Mouse (Mus musculus) natural killer cell, adult 2 months (primary cell): ENCODE results near the gene Usp34.
"Not testable (repeated sequence)": the region's sequence is repeated elsewhere in the genome, so short reads cannot be mapped to it uniquely, and the experiment has no call there.

Source experiments
- DNase-seq, 2 experiments: peaks; one replicate each; pipeline ENCODE4 v3.0.0; 2022; ENCODE audit warnings: low spot score in 2 of 2

Usp34 gene

GRCm38 (mm10) chr11:23497718-23498509 lies 191.2 kb downstream of the Usp34 start, which contains the start of gene Ahsa2:
Gene Ahsa2 (minus strand): TSS chr11:23498030.
- DNase-seq: peak; percentile 96 to 97

DNA sequence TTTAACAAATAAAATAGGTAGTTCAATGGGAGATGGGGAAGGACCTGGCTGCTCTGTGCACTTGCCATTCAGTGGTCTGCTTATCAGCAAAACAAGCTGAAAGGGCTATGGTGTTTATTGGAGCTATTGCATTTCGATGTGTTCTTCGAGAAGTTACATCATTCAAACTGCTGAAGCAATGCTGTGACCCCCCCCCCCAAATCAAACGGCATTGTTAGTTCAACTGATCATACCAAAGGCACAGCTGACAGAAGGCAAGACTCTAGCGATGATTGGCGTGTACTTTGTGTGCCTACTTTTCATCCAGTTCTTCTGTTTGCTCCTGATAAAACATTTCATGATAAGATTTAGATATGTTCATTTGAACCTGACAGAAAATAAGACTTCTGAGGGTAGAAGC lies 191.9 kb downstream of the Usp34 start:
- DNase-seq: no peak

DNA sequence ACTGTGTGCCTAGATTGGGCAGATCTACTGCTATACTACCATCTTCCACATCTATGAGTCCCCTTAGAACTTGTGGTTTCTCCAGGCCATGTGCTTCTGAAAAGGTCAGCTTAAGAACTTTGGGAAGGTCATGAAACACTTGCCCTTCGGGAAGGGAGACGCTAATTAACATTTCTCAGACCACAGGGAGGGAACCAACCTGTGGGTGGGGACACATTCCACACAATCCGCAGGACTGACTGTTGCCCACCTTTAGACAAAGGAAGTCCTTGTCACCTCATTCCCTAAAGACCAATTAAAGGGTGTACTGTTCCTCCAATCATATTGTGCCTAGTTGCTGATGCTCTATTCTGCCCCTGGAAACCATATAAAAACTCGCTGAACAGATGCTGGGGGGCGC lies 198.1 kb downstream of the Usp34 start:
- DNase-seq: not testable (repeated sequence)

- not testable (repeated sequence) for DNase-seq
These were observed 208.1 kb downstream of the Usp34 start for GRCm38 (mm10) chr11:23514785-23515184.

- DNase-seq: no peak
These were observed 208.6 kb downstream of the Usp34 start for GRCm38 (mm10) chr11:23515315-23515714.

GRCm38 (mm10) chr11:23518981-23519380 lies 212.3 kb downstream of the Usp34 start:
- DNase-seq: no peak

DNA sequence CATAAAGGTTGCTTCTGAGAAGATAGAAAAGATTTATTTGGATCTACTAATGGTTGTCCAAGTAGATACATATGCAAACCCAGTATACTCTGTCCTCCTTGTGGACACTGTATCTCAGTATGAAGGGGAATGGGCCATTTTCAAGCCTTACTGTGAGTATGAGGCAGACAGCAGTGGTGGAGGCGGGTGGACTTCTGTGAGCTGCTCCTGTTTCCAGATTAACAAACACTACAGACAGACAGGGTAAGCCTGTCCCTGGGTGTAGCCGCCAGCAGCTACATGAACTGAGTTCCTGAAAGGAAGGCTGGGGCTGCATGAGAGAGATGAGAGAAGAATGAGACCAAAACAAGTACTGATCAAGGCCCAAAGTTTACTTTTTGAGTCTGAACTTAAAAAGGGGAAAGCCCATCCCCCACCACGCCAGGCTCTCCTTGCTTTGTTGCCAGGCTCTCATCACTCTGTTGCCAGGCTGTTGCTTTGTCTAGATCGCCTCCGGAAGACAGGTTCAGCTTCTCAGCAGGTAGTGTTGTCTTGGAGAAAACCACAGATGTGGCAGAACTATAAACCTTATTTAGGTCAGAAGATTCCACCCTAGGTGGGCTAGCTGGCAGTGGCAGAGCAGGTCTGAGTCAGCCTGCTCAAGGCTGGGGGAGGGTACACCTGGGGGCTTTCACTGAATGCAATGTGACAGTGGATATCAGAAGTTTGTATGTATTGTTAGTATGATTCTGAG lies 213.9 kb downstream of the Usp34 start, which contains the start of gene 1700093K21Rik:
Gene 1700093K21Rik, minus strand, starts transcription at position 683 of the 733 bp plus-strand sequence.
- DNase-seq: no peak

DNA sequence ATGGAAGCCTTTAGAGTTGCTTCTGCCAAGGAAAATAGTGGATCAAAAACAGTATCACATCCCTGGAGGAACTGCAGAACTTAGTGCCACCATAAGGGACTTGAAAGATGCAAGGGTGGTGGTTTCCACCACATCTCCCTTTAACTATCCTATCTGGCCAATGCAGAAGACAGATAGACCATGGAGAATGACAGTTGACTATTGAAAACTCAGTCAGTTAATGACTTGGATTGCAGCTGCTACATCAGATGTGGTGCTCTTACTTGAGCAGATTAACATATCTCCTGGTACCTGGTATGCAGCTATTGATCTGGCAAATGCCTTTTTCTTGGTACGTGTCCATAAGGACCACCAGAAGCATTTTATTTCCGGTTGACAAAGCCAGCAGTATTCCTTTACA lies 230.8 kb downstream of the Usp34 start:
- no peak for DNase-seq
